Mouse (Mus musculus): ENCODE data around the gene Iah1. TPM values are rescaled to one million over a fixed set of nuclear protein-coding genes. Genes with fewer than 3 reads are reported as not detected.

Gene Iah1
- polyA plus RNA-seq, 1 experiment from 2014 or later = 91.3 TPM

DNA sequence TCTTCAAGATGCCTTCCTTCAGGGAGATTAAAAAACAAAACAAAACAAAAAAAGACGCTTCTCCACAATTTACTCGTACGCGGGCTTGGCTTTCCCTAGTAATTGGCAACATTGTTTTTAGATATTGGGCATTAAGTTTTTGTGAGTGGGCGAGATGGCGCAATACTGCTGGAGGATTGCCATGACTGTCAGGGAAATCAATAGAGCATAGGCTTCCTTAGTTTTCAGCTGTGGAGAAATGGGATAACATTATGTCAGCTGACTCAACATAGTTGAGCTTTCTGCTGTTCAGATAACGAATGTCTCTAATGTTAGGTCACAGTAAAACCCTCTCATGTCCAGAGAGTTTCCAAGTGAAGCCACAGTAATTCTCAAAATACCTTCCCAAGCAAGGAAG, 678 bp downstream of the Iah1 start:
- no peak for TF ChIP-seq CTCF (IDR thresholded peaks at IDR 0.05; ENCODE audit: low read depth)
- H3K27ac ChIP-seq (ENCODE audit: low read depth, low read length) = peak overlapping the region; percentile 91
- no peak for ATAC-seq
- 17% methylated on average over 7 of the region's 7 CpGs for WGBS
- H3K4me3 ChIP-seq (ENCODE audit: low read depth, low read length) = peak overlapping the region; percentile 79
- no peaks in the 10 kb centered on the region for H3K27me3 ChIP-seq (replicated peaks; ENCODE audit: control insufficient read depth, insufficient read depth, low read length)
- H3K9me3 ChIP-seq (ENCODE audit: control insufficient read depth) = no peaks in the 10 kb centered on the region
- H3K4me2 ChIP-seq (replicated peaks; ENCODE audit: low read depth) = peak overlapping the region; percentile 85
- peak overlapping the region; percentile 70 for H3K9ac ChIP-seq (ENCODE audit: low read depth, low read length)
- peaks cover 4% of the 10 kb centered on the region; the same call in 1 of the 2 replicates for H3K4me1 ChIP-seq (replicated peaks; ENCODE audit: control insufficient read depth, insufficient read depth, low read length)
- H3K36me3 ChIP-seq (ENCODE audit: control insufficient read depth, insufficient read depth) = peaks cover 60% of the 10 kb centered on the region

- TF ChIP-seq CTCF (IDR thresholded peaks at IDR 0.05; ENCODE audit: low read depth) = peak; percentile 82
- no peak overlapping the region for H3K4me2 ChIP-seq (replicated peaks; ENCODE audit: low read depth)
- H3K9me3 ChIP-seq (ENCODE audit: control insufficient read depth) = no peaks in the 10 kb centered on the region
- WGBS = 83% methylated on average over 12 of the region's 12 CpGs
- no peak overlapping the region for H3K27ac ChIP-seq (ENCODE audit: low read depth, low read length)
- no peak overlapping the region for H3K4me3 ChIP-seq (ENCODE audit: low read depth, low read length)
- H3K9ac ChIP-seq (ENCODE audit: low read depth, low read length) = no peak overlapping the region
- ATAC-seq = no peak
- H3K36me3 ChIP-seq (ENCODE audit: control insufficient read depth, insufficient read depth) = peaks cover 57% of the 10 kb centered on the region
- H3K4me1 ChIP-seq (replicated peaks; ENCODE audit: control insufficient read depth, insufficient read depth, low read length) = peaks cover 4% of the 10 kb centered on the region; the same call in 1 of the 2 replicates
- H3K27me3 ChIP-seq (replicated peaks; ENCODE audit: control insufficient read depth, insufficient read depth, low read length) = no peaks in the 10 kb centered on the region
These were observed 2.1 kb downstream of the Iah1 start for GRCm38 (mm10) chr12:21318143-21318895.

GRCm38 (mm10) chr12:21320317-21320716, 4.1 kb downstream of the Iah1 start:
- peaks cover 4% of the 10 kb centered on the region; the same call in 1 of the 2 replicates for H3K4me1 ChIP-seq (replicated peaks; ENCODE audit: control insufficient read depth, insufficient read depth, low read length)
- no peak overlapping the region for H3K4me2 ChIP-seq (replicated peaks; ENCODE audit: low read depth)
- H3K36me3 ChIP-seq (ENCODE audit: control insufficient read depth, insufficient read depth) = peaks cover 54% of the 10 kb centered on the region
- TF ChIP-seq CTCF (IDR thresholded peaks at IDR 0.05; ENCODE audit: low read depth) = no peak
- WGBS = 74% methylated on average over 4 of the region's 4 CpGs
- no peaks in the 10 kb centered on the region for H3K9me3 ChIP-seq (ENCODE audit: control insufficient read depth)
- H3K4me3 ChIP-seq (ENCODE audit: low read depth, low read length) = no peak overlapping the region
- ATAC-seq = no peak
- no peak overlapping the region for H3K9ac ChIP-seq (ENCODE audit: low read depth, low read length)
- no peaks in the 10 kb centered on the region for H3K27me3 ChIP-seq (replicated peaks; ENCODE audit: control insufficient read depth, insufficient read depth, low read length)
- H3K27ac ChIP-seq (ENCODE audit: low read depth, low read length) = no peak overlapping the region

GRCm38 (mm10) chr12:21321170-21321569, 5.0 kb downstream of the Iah1 start:
- H3K27ac ChIP-seq (ENCODE audit: low read depth, low read length) = no peak overlapping the region
- H3K9me3 ChIP-seq (ENCODE audit: control insufficient read depth) = no peaks in the 10 kb centered on the region
- WGBS = 80% methylated on average over 9 of the region's 9 CpGs

GRCm38 (mm10) chr12:21322296-21322695, 6.1 kb downstream of the Iah1 start:
- no peak overlapping the region for H3K9ac ChIP-seq (ENCODE audit: low read depth, low read length)
- H3K4me3 ChIP-seq (ENCODE audit: low read depth, low read length) = no peak overlapping the region
- 84% methylated on average over 4 of the region's 4 CpGs for WGBS
- no peak for TF ChIP-seq CTCF (IDR thresholded peaks at IDR 0.05; ENCODE audit: low read depth)
- H3K36me3 ChIP-seq (ENCODE audit: control insufficient read depth, insufficient read depth) = peaks cover 61% of the 10 kb centered on the region
- H3K27me3 ChIP-seq (replicated peaks; ENCODE audit: control insufficient read depth, insufficient read depth, low read length) = no peaks in the 10 kb centered on the region
- peaks cover 1% of the 10 kb centered on the region; the same call in 1 of the 2 replicates for H3K4me1 ChIP-seq (replicated peaks; ENCODE audit: control insufficient read depth, insufficient read depth, low read length)
- no peak for ATAC-seq
- no peak overlapping the region for H3K27ac ChIP-seq (ENCODE audit: low read depth, low read length)
- no peaks in the 10 kb centered on the region for H3K9me3 ChIP-seq (ENCODE audit: control insufficient read depth)
- H3K4me2 ChIP-seq (replicated peaks; ENCODE audit: low read depth) = no peak overlapping the region

More at GRCm38 (mm10) chr12:21321170-21321569, 5.0 kb downstream of the Iah1 start:
- no peak for TF ChIP-seq CTCF (IDR thresholded peaks at IDR 0.05; ENCODE audit: low read depth)
- no peak for ATAC-seq
- Histone ChIP-seq H3K27me3 (replicated peaks; ENCODE audit: control insufficient read depth, insufficient read depth, low read length) (no peaks in the 10 kb centered on the region), H3K4me3 (ENCODE audit: low read depth, low read length) (no peak overlapping the region), H3K36me3 (ENCODE audit: control insufficient read depth, insufficient read depth) (peaks cover 57% of the 10 kb centered on the region), H3K9ac (ENCODE audit: low read depth, low read length) (no peak overlapping the region), H3K4me2 (replicated peaks; ENCODE audit: low read depth) (no peak overlapping the region), H3K4me1 (replicated peaks; ENCODE audit: control insufficient read depth, insufficient read depth, low read length) (peaks cover 4% of the 10 kb centered on the region; the same call in 1 of the 2 replicates)

- H3K36me3 ChIP-seq (ENCODE audit: control insufficient read depth, insufficient read depth) = peaks cover 66% of the 10 kb centered on the region
- no peak overlapping the region for H3K9ac ChIP-seq (ENCODE audit: low read depth, low read length)
- H3K4me3 ChIP-seq (ENCODE audit: low read depth, low read length) = no peak overlapping the region
- no peak overlapping the region for H3K4me2 ChIP-seq (replicated peaks; ENCODE audit: low read depth)
- H3K4me1 ChIP-seq (replicated peaks; ENCODE audit: control insufficient read depth, insufficient read depth, low read length) = no peaks in the 10 kb centered on the region
- H3K9me3 ChIP-seq (ENCODE audit: control insufficient read depth) = no peaks in the 10 kb centered on the region
- no peaks in the 10 kb centered on the region for H3K27me3 ChIP-seq (replicated peaks; ENCODE audit: control insufficient read depth, insufficient read depth, low read length)
- ATAC-seq = no peak
- WGBS = 88% methylated on average over 9 of the region's 9 CpGs
- TF ChIP-seq CTCF (IDR thresholded peaks at IDR 0.05; ENCODE audit: low read depth) = no peak
- no peak overlapping the region for H3K27ac ChIP-seq (ENCODE audit: low read depth, low read length)
These were observed 6.7 kb downstream of the Iah1 start for GRCm38 (mm10) chr12:21322856-21323255.
